Mouse (Mus musculus) lung, adult 2 months (tissue): ENCODE data around the gene Banp.

Experiments used
- CTCF ChIP-seq: fragments of 200-500 bp; IDR thresholded peaks from 2 replicates; pipeline ENCODE4 v1.5.1; 2011; ENCODE audit warnings: mild to moderate bottlenecking, low read length, control low read depth; ENCODE audit not compliant: insufficient read depth
- POLR2A ChIP-seq: fragments of 200-500 bp; IDR thresholded peaks from 2 replicates; pipeline ENCODE4 v1.6.1; 2011; ENCODE audit warnings: low read depth, mild to moderate bottlenecking, control low read depth, low read length, borderline replicate concordance; ENCODE audit errors: extremely low read depth

- TF ChIP-seq CTCF, result no peak
- TF ChIP-seq POLR2A, result no peak
Observed at GRCm38 (mm10) chr8:122036325-122036724, 86.8 kb downstream of the Banp start.
